Mouse (Mus musculus): Measurements from ENCODE around the gene Kdm6b. TPM values are rescaled to one million over a fixed set of nuclear protein-coding genes. Genes with fewer than 3 reads are reported as not detected.

The Kdm6b gene
- polyA plus RNA-seq, 1 experiment: 14.0 TPM

DNA sequence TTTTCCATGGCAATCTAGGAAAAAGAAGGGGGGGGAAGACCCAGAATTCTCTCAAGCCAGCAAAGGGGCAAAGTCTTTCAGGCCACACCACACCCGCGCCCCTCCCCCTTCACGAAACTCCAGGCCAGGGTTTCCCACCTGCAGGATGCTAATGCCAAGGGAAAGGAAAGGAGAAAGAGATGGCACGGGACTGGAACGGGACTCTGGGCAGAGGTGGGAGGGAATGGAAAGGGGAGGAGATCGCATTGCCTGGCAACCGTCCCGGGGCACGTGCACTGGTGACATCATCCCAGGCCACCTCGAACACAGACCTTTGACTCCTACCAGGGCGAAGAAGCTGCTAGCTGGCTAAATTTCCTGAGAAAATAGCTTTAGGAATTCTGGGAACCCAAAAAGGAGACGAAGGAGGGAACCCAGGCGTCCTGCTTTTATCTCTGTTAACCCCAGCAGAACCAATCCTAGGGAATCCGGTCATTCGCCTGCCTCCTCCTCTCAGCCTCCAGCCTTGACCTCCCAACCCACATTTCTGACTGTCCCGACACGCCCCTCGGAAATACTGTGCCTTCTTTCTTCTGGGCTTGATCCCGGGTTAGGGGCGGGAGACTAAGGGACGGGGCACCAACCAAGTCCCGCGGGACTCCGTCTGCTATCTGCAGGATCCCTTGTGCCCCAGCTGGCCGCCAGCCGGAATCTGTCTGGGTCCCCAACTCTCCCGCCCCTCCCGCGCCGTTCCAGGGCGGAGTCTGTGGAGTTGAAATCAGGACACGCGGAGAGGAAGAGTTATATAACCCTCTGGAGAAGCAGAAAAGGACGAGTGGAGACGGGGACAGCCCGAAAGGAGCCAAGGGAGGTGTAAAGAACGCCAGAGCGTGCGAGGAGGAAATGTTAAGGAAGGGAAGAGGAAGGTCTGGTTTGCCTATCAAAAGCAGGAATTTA lies 4.2 kb upstream of the Kdm6b start:
- WGBS: under 1% methylated on average over 39 of the region's 39 CpGs
- no peak for TF ChIP-seq CTCF (IDR thresholded peaks at IDR 0.05; ENCODE audit: borderline replicate concordance, insufficient read depth, low read depth, low read length)
- TF ChIP-seq POLR2A (IDR thresholded peaks at IDR 0.05; ENCODE audit: borderline replicate concordance, insufficient read depth, low read length): peak; percentile 90; the same call in 1 of the 2 replicates
- DNase-seq: peak; percentile 97
- peak overlapping the region; percentile 98 for H3K27ac ChIP-seq (ENCODE audit: insufficient read depth, low read length)
- H3K4me3 ChIP-seq (replicated peaks; ENCODE audit: insufficient read depth, low read depth, low read length): peak overlapping the region; percentile 78
- no peaks in the 10 kb centered on the region for H3K27me3 ChIP-seq (ENCODE audit: control insufficient read depth, insufficient read depth, low read length)
- peaks cover 8% of the 10 kb centered on the region; the same call in 1 of the 2 replicates for H3K4me1 ChIP-seq (ENCODE audit: control insufficient read depth, insufficient read depth, low read length)

DNA sequence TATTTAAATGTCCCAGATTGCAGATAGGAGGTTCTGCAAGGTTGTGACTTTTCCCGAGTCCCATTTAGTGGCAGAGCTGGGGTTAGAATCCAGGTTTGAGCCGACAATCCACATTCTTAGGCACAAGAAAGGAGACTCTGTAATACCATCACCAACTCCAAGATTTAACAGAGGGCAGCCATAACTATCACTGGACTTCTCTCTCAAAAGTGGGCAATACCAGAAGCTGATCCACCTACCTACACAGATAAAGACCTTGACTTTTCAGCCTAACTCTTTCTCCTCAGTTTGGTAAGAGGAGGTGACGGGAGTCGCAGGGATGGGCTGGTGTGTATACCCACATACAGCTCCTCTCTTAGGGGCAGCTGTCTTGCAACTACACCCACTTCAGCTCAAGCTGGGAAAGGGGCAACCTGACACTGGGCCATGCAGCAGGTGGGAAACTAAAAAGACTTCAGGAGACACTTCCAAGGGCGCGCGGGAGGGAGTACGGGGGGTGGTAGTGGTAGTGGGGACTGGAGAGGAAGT lies 3.5 kb upstream of the Kdm6b start:
- peak overlapping the region; percentile 78 for H3K4me3 ChIP-seq (replicated peaks; ENCODE audit: insufficient read depth, low read depth, low read length)
- WGBS: 4% methylated on average over 8 of the region's 8 CpGs
- peaks cover 10% of the 10 kb centered on the region; the same call in 1 of the 2 replicates for H3K4me1 ChIP-seq (ENCODE audit: control insufficient read depth, insufficient read depth, low read length)
- H3K27ac ChIP-seq (ENCODE audit: insufficient read depth, low read length): peak overlapping the region; percentile 83
- DNase-seq: no peak
- H3K27me3 ChIP-seq (ENCODE audit: control insufficient read depth, insufficient read depth, low read length): no peaks in the 10 kb centered on the region
- TF ChIP-seq CTCF (IDR thresholded peaks at IDR 0.05; ENCODE audit: borderline replicate concordance, insufficient read depth, low read depth, low read length) (no peak), POLR2A (IDR thresholded peaks at IDR 0.05; ENCODE audit: borderline replicate concordance, insufficient read depth, low read length) (no peak)

DNA sequence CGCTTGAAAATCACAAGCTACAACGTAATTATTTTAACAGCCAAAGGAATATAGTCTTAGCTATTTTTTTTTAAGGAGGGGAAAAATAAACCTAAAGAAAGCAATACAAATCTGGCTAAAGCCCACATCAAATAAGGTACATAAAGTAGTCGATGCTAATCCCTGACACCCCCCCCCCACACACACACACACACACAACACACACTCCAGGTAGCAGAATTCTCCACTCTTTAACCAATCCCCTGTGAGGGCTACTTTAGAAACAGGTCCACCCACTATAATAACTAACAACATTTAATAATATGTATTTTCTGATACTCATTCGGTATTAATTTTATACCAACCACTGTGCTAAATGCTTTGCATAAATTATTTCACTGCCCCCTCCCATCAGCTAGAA lies 3.0 kb upstream of the Kdm6b start:
- peak overlapping the region; percentile 78 for H3K4me3 ChIP-seq (replicated peaks; ENCODE audit: insufficient read depth, low read depth, low read length)
- H3K27ac ChIP-seq (ENCODE audit: insufficient read depth, low read length): peak overlapping the region; percentile 83; the same call in 1 of the 2 replicates
- DNase-seq: no peak
- peaks cover 12% of the 10 kb centered on the region; the same call in 1 of the 2 replicates for H3K4me1 ChIP-seq (ENCODE audit: control insufficient read depth, insufficient read depth, low read length)
- under 1% methylated on average over 4 of the region's 4 CpGs for WGBS
- no peaks in the 10 kb centered on the region for H3K27me3 ChIP-seq (ENCODE audit: control insufficient read depth, insufficient read depth, low read length)
- TF ChIP-seq CTCF (IDR thresholded peaks at IDR 0.05; ENCODE audit: borderline replicate concordance, insufficient read depth, low read depth, low read length) (no peak), POLR2A (IDR thresholded peaks at IDR 0.05; ENCODE audit: borderline replicate concordance, insufficient read depth, low read length) (no peak)

DNA sequence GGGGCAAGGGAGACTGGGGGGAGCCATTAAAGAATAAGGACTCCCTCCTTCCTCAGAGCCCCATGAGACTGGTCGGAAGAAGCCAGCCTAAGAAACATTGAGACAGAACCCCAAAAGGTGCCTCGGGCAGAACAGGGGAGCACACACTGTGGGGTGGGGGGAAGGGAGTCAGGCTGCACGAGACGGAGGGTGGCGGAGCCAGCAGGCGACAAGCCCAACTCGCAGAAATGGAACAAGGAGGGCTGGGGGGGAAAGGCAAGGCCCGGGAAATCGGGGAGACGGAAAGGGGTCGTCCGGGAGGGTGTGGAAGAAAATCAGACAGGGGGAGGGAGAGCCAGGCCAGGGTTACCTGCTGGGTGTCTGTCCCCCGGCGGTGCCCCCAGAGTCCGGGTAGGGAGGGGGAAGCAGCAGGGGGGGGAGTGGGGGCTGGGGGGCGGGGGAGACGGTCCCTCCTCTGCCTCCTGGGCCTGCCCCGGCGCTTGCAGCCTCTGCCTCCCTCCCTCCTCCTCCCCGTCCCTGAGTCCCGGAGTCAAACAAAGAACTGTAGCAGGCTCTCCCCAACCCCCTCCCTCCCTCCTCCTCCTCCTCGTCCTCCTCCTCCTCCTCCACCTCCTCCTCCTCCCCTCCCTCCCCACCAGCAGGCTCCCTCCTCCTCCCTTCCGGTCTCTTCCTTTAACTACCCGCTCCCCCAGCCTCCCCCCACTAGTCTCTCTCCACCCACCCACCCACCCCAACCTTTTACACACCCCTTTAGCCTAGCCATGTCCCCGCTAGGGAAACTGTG lies 2.4 kb upstream of the Kdm6b start:
- H3K27ac ChIP-seq (ENCODE audit: insufficient read depth, low read length): peak overlapping the region; percentile 88
- H3K4me3 ChIP-seq (replicated peaks; ENCODE audit: insufficient read depth, low read depth, low read length): peak overlapping the region; percentile 78
- peak; percentile 79 to 80 for DNase-seq
- under 1% methylated on average over 17 of the region's 25 CpGs for WGBS
- no peaks in the 10 kb centered on the region for H3K27me3 ChIP-seq (ENCODE audit: control insufficient read depth, insufficient read depth, low read length)
- TF ChIP-seq POLR2A (IDR thresholded peaks at IDR 0.05; ENCODE audit: borderline replicate concordance, insufficient read depth, low read length) (peak; percentile 33; the same call in 1 of the 2 replicates), CTCF (IDR thresholded peaks at IDR 0.05; ENCODE audit: borderline replicate concordance, insufficient read depth, low read depth, low read length) (no peak)
- peaks cover 12% of the 10 kb centered on the region; the same call in 1 of the 2 replicates for H3K4me1 ChIP-seq (ENCODE audit: control insufficient read depth, insufficient read depth, low read length)

DNA sequence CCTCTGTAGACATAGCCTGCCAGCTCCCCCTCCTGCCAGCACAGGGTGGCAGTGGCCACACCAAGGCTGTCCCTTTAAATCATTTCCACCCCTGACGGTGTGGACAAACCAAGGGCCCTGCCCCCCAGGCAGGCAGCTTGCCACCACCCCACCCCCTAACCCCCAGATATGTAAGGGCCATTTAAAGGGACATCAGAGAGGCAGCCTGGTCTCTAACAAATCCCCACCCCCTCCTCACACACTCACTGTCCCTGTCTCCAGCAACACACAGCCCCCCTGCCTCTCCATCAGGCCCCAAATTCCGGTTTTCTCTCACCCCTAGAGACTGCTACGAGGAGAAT lies 1.8 kb upstream of the Kdm6b start:
- H3K27me3 ChIP-seq (ENCODE audit: control insufficient read depth, insufficient read depth, low read length): no peaks in the 10 kb centered on the region
- DNase-seq: peak in 1 of 2 experiments; percentile 88

DNA sequence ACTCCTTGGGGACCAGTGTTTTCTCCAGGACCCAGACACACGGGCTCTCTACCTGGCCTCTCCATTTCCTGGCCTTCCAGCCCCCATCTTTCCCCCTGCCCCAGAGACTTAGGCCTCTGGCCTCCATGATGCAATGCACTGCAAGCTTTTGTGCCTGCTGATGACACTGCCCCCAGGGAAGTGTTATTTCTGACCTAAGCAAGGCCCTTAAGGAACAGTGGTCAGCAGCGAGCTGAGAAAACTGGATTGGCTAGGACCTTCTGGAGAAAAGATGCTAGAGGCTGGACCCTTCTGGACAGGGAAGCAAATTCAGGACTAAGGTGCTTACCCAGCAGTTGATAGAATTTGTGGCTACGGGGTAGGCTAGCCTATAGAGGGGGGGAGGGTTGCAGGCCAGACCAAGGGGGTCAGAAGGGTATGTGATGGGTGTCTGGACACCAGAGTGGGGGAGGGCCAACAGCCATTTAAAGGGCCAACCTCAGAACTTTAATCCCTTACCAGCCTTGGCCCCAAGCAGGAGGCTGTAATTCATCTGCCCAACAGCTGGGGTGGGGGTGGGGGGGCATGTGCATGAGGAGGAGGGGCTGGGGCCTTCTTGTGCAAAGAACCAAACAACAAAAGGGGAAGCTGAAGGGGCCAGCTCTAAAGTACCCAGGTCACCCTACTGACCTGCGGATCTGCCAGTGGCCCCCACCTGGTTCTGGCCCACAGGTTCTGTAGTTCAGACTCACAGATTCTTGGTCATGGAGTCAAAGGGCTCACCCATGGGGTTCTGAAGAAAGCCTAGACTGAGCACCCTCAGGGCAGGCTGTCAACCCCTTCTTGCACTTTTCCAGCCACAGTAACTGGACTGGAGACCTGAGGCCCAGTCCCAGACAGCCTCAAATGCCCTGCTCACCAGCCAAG lies 1.2 kb upstream of the Kdm6b start:
- peaks cover 12% of the 10 kb centered on the region; the same call in 1 of the 2 replicates for H3K4me1 ChIP-seq (ENCODE audit: control insufficient read depth, insufficient read depth, low read length)
- DNase-seq: peak in 1 of 2 experiments; percentile 20
- WGBS: 6% methylated on average over 4 of the region's 4 CpGs

More for the DNA sequence above, 1.8 kb upstream of the Kdm6b start:
- peak; percentile 15; the same call in 1 of the 2 replicates for TF ChIP-seq POLR2A (IDR thresholded peaks at IDR 0.05; ENCODE audit: borderline replicate concordance, insufficient read depth, low read length)
- TF ChIP-seq CTCF (IDR thresholded peaks at IDR 0.05; ENCODE audit: borderline replicate concordance, insufficient read depth, low read depth, low read length): no peak
- WGBS: 0% methylated on average over 3 of the region's 3 CpGs
- Histone ChIP-seq H3K4me1 (ENCODE audit: control insufficient read depth, insufficient read depth, low read length) (peaks cover 12% of the 10 kb centered on the region; the same call in 1 of the 2 replicates), H3K4me3 (replicated peaks; ENCODE audit: insufficient read depth, low read depth, low read length) (peak overlapping the region; percentile 78), H3K27ac (ENCODE audit: insufficient read depth, low read length) (peak overlapping the region; percentile 88)

More for the DNA sequence above, 1.2 kb upstream of the Kdm6b start:
- Histone ChIP-seq H3K27me3 (ENCODE audit: control insufficient read depth, insufficient read depth, low read length) (no peaks in the 10 kb centered on the region), H3K27ac (ENCODE audit: insufficient read depth, low read length) (peak overlapping the region; percentile 37), H3K4me3 (replicated peaks; ENCODE audit: insufficient read depth, low read depth, low read length) (peak overlapping the region; percentile 78)
- no peak for TF ChIP-seq POLR2A (IDR thresholded peaks at IDR 0.05; ENCODE audit: borderline replicate concordance, insufficient read depth, low read length)
- TF ChIP-seq CTCF (IDR thresholded peaks at IDR 0.05; ENCODE audit: borderline replicate concordance, insufficient read depth, low read depth, low read length): no peak

Measured in cerebellum, adult 2 months (tissue).